Mouse (Mus musculus) left cerebral cortex, postnatal 4 days (tissue): ENCODE measurements at regions not wholly inside any gene's neighbourhood (a gene's known extent, or its start where the extent isn't known, plus 50 kb on each side); places are given as distances from the start of the nearest gene placed in this dataset.

Experiments
- DNase-seq: peaks from one replicate; pipeline ENCODE4 v3.0.0-alpha.2; 2022
- intact Hi-C: fragments of 180-260 bp; cut with DNase I; formaldehyde crosslinking; loops from one replicate; pipeline ENCODE4 v1.15.1; 2025

- no peak for DNase-seq
- intact Hi-C loops = no loop called here
Measured at GRCm38 (mm10) chr17:87867611-87868010, 53.2 kb upstream of the Rpl36-ps4 start.

- no peak for DNase-seq
- intact Hi-C loops = no loop called here
Measured at GRCm38 (mm10) chr17:87866719-87867318, 54.0 kb upstream of the Rpl36-ps4 start.

- intact Hi-C loops = no loop called here
- no peak for DNase-seq
Measured at GRCm38 (mm10) chr17:87866165-87866564, 54.6 kb upstream of the Rpl36-ps4 start.

DNA sequence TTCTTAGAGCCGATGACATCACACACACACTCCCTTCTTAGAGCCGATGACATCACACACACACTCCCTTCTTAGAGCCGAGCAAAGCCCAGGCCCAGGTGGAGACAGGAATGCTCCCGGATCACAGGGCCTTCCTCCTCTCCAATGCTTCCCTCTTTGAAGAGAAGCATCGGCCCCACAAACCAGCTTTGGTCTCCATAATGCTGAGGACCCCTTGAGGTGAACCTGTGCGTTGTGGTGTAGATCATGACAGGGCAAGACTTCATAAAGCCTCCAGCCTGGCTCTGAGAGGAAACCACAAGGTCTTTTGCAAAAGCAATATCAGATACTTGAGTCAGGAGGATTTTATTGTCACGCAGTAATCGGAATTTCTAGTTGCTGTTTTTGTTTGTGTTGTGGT is 55.3 kb upstream of the Rpl36-ps4 start:
- no peak for DNase-seq
- intact Hi-C loops = no loop called here

DNA sequence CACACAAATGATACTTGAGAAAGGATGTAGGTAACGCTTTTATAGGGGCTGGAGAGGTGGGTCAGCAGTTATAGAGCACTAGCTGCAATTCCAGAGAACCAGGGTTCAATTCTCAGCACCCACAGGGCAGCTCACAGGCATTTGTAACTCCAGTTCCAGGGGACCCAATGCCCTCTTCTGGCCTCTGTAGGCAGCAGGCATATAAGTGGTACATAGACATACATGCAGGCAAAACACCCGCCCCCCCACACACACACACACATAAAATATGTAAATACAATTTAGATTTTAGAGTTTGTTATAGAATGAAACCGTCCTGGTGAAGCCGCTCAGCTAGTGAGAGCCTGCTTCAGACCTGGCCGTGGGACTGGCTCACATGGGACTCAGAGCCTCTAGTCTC is 55.9 kb upstream of the Rpl36-ps4 start:
- DNase-seq = no peak
- intact Hi-C loops = no loop called here

DNA sequence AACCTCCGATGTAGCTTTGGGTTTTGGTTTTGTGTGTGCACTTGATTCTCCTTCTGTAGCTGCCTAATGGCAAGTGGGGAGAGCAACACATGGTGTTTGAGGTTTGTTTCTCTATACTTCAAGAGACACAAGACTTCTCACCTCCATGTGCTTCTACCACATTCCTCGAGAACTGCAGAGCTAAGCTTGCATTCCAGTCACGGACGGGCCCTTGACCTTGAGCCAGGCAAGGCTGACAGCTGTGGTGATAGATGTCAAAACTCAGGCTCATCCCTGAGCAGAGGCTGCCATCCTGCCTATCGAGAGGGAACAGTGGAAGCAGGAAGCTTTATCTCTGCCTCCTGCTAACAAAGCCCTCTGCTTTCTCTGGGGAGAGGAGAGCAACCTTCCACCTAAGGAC is 59.2 kb upstream of the Rpl36-ps4 start:
- intact Hi-C loops = no loop called here

DNA sequence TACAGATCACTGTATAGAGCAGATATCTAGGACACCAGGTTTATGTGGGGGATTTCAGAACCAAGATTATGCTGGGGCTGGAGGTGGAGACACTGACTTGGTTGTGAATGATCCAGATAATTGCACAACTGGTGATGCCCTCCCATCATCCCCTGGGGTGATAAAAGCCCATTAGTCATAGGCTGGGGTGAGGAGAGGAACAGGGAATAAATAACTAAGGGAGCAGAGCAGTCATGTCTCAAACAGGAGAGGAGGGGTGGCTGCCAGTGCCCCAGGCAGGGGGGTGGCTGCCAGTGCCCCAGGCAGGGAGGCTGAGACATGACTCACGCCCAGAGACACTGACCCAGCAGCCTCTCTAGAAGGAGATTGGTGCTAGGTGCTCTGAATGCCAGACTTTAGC is 53.7 kb upstream of the Kcnk12 start:
- intact Hi-C loops = no loop called here
- DNase-seq = no peak

More for the DNA sequence above, 59.2 kb upstream of the Rpl36-ps4 start:
- no peak for DNase-seq

GRCm38 (mm10) chr17:87849897-87850296 is 52.1 kb upstream of the Kcnk12 start:
- intact Hi-C loops = no loop called here
- peak; percentile 66 for DNase-seq

DNA sequence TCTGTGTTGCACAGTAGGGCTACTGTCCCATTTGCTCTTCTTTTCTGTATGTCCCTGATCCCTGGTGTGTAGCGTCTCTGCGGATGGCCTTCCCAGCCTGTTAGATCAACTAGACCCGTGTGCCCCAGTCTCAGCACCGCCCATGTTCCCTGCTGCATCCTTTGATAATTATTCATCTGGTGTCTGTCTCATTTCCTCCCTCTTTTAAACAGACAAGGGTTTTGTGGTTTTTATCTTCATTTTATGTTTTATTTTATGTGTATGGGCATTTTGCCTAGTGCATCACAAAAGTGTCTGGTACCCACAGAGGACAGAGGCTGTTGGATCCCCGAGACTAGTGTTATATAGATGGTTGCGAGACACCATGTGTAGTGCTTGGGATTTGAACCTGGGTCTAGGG is 51.6 kb upstream of the Kcnk12 start:
- intact Hi-C loops = no loop called here
- DNase-seq = no peak

DNA sequence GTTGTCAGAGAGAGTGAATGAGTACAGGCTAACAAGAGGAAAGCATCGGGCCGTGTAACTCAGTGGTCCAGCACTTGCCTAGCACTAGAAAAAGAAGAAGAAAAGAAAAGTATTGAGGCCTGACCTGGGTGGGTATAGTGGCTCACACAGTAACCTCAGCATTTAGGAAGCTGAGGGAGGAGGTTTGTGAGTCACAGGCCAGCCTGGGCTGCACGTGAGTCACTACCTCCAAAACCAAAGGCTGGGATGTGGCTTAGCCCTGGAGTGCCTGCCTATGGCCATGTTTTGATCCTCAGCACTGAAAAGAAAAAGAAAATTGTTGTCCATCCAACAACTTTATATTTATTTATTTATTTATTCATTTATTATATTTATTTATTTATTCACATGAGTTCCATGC is 51.2 kb upstream of the Kcnk12 start:
- no peak for DNase-seq
- intact Hi-C loops = no loop called here
